Mouse (Mus musculus): Measurements from ENCODE around the gene Hyal2. TPM values are rescaled to one million over a fixed set of nuclear protein-coding genes. Genes with fewer than 3 reads are reported as not detected.

The Hyal2 gene
- total and polyA plus RNA-seq, 2 experiments from 2014 or later, result 58.6 to 97.3 TPM

- Histone ChIP-seq H3K9ac (replicated peaks; ENCODE audit: low read depth, low read length) (no peak overlapping the region), H3K9me3 (replicated peaks; ENCODE audit: control insufficient read depth, low read length) (no peaks in the 10 kb centered on the region), H3K27ac (ENCODE audit: low read depth) (peak overlapping the region; percentile 83), H3K36me3 (replicated peaks; ENCODE audit: control insufficient read depth, insufficient read depth, low read length) (peaks cover 9% of the 10 kb centered on the region), H3K4me2 (ENCODE audit: low read depth, low read length) (no peak overlapping the region), H3K27me3 (ENCODE audit: control insufficient read depth, insufficient read depth, low read length) (no peaks in the 10 kb centered on the region), H3K4me3 (ENCODE audit: low read depth, low read length) (no peak overlapping the region), H3K4me1 (ENCODE audit: control insufficient read depth, insufficient read depth) (peaks cover 49% of the 10 kb centered on the region)
- WGBS, result 70% methylated on average over 4 of the region's 4 CpGs
- ATAC-seq (ENCODE audit: insufficient read depth, low read depth) (no peak), DNase-seq (ENCODE audit: low spot score) (no peak)
- TF ChIP-seq EP300 (IDR thresholded peaks at IDR 0.05; ENCODE audit: low read depth) (no peak), CTCF (IDR thresholded peaks at IDR 0.05; ENCODE audit: low read depth) (no peak)
These were observed 41.7 kb downstream of the Hyal2 start for GRCm38 (mm10) chr9:107609433-107609830.

DNA sequence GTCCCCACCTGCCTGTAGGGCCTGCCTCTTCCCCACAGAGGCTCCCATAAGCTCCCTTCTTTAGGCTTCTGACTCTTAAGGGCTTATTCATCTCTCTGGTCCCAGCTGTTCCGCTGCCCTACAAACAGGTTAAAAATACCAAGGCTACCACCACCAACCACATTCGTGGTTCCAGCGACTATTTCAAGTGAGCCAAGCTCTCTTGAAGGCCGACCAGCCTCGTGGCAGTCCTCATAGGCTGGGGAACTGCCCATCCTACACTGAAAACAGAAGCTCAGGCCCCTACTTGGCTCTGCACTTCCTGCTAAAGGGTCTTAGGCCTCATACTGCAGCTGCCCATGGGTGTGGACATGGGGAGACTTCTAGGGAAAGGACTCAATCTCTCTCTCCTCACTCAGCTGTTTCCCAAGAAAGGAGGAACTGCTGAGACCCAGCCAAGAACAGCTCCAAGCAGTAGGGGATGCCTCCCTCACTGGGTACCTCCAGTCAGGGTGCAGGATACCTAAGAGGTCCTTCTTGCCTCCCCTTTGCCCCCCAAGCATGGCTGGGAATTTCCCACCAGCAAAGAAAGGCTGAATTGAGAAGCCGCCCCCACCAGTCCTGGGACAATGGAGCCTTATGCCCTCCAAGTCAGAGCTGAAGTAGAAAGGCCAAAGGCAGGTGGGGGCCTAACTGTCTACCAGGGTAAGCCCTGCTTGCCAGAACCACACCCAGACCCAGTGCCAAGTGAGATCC lies 43.9 kb downstream of the Hyal2 start:
- Histone ChIP-seq H3K27me3 (ENCODE audit: control insufficient read depth, insufficient read depth, low read length) (no peaks in the 10 kb centered on the region), H3K9ac (replicated peaks; ENCODE audit: low read depth, low read length) (peak overlapping the region; percentile 58), H3K4me3 (ENCODE audit: low read depth, low read length) (peak overlapping the region; percentile 33; the same call in 1 of the 2 replicates), H3K4me1 (ENCODE audit: control insufficient read depth, insufficient read depth) (peaks cover 49% of the 10 kb centered on the region), H3K4me2 (ENCODE audit: low read depth, low read length) (peak overlapping the region; percentile 65; the same call in 1 of the 2 replicates), H3K27ac (ENCODE audit: low read depth) (peak overlapping the region; percentile 90), H3K9me3 (replicated peaks; ENCODE audit: control insufficient read depth, low read length) (no peaks in the 10 kb centered on the region), H3K36me3 (replicated peaks; ENCODE audit: control insufficient read depth, insufficient read depth, low read length) (peaks cover 31% of the 10 kb centered on the region)
- ATAC-seq (ENCODE audit: insufficient read depth, low read depth) (no peak), DNase-seq (ENCODE audit: low spot score) (no peak)
- TF ChIP-seq EP300 (IDR thresholded peaks at IDR 0.05; ENCODE audit: low read depth), result no peak
- TF ChIP-seq CTCF (IDR thresholded peaks at IDR 0.05; ENCODE audit: low read depth), result no peak
- WGBS, result 39% methylated on average over 6 of the region's 6 CpGs

- Histone ChIP-seq H3K27ac (ENCODE audit: low read depth) (peak overlapping the region; percentile 90), H3K27me3 (ENCODE audit: control insufficient read depth, insufficient read depth, low read length) (no peaks in the 10 kb centered on the region), H3K4me3 (ENCODE audit: low read depth, low read length) (peak overlapping the region; percentile 33), H3K4me2 (ENCODE audit: low read depth, low read length) (peak overlapping the region; percentile 65), H3K4me1 (ENCODE audit: control insufficient read depth, insufficient read depth) (peaks cover 41% of the 10 kb centered on the region), H3K9me3 (replicated peaks; ENCODE audit: control insufficient read depth, low read length) (no peaks in the 10 kb centered on the region), H3K36me3 (replicated peaks; ENCODE audit: control insufficient read depth, insufficient read depth, low read length) (peaks cover 37% of the 10 kb centered on the region), H3K9ac (replicated peaks; ENCODE audit: low read depth, low read length) (peak overlapping the region; percentile 58)
- ATAC-seq (ENCODE audit: insufficient read depth, low read depth) (peak; percentile 88), DNase-seq (ENCODE audit: low spot score) (peak; percentile 96)
- TF ChIP-seq EP300 (IDR thresholded peaks at IDR 0.05; ENCODE audit: low read depth), result peak; percentile 94
- TF ChIP-seq CTCF (IDR thresholded peaks at IDR 0.05; ENCODE audit: low read depth), result peak; percentile 96
- WGBS, result 5% methylated on average over 40 of the region's 48 CpGs
These were observed 44.6 kb downstream of the Hyal2 start for GRCm38 (mm10) chr9:107612191-107612944.

DNA sequence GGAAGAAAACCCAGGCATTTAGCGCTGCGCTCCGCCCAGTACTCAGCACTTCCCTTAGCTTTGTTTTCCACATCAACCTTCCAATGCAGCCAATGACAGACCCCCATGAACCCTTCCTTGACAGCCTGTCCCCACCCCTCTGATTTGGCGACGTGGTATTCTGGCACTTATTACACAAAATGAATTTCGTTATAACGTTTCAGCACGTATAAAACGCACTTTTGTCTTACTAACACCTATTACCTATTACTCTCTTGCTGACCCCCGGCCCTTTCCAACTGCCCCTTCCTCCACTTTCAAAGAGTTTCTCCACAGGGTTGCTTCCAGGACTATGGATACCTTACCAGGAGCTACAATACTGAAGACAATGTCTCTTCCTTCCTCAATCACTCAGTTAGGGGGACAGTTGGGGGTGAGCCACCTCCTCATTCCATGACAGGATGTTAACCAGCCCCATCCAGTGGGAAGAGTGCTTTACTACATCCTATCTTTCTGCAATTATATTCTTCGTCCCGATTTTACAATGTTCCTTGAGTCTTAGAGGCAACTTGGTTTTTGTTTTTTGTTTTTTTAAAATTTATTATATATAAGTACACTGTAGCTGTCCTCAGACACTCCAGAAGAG lies 45.3 kb downstream of the Hyal2 start:
- Histone ChIP-seq H3K4me1 (ENCODE audit: control insufficient read depth, insufficient read depth) (peaks cover 39% of the 10 kb centered on the region), H3K27me3 (ENCODE audit: control insufficient read depth, insufficient read depth, low read length) (no peaks in the 10 kb centered on the region), H3K4me3 (ENCODE audit: low read depth, low read length) (peak overlapping the region; percentile 33; the same call in 1 of the 2 replicates), H3K36me3 (replicated peaks; ENCODE audit: control insufficient read depth, insufficient read depth, low read length) (peaks cover 42% of the 10 kb centered on the region), H3K9me3 (replicated peaks; ENCODE audit: control insufficient read depth, low read length) (no peaks in the 10 kb centered on the region), H3K9ac (replicated peaks; ENCODE audit: low read depth, low read length) (0 out of 2 replicates have a peak overlapping the region, but pooled peaks have one; percentile 1), H3K4me2 (ENCODE audit: low read depth, low read length) (peak overlapping the region; percentile 65), H3K27ac (ENCODE audit: low read depth) (peak overlapping the region; percentile 90)
- 5% methylated on average over 12 of the region's 12 CpGs for WGBS
- TF ChIP-seq EP300 (IDR thresholded peaks at IDR 0.05; ENCODE audit: low read depth) (peak; percentile 7; the same call in 1 of the 2 replicates), CTCF (IDR thresholded peaks at IDR 0.05; ENCODE audit: low read depth) (peak; percentile 35)
- DNase-seq (ENCODE audit: low spot score), result peak; percentile 76
- ATAC-seq (ENCODE audit: insufficient read depth, low read depth), result peak; percentile 27

- Histone ChIP-seq H3K27me3 (ENCODE audit: control insufficient read depth, insufficient read depth, low read length) (no peaks in the 10 kb centered on the region), H3K4me1 (ENCODE audit: control insufficient read depth, insufficient read depth) (peaks cover 42% of the 10 kb centered on the region), H3K9ac (replicated peaks; ENCODE audit: low read depth, low read length) (0 out of 2 replicates have a peak overlapping the region, but pooled peaks have one; percentile 21), H3K4me3 (ENCODE audit: low read depth, low read length) (no peak overlapping the region), H3K27ac (ENCODE audit: low read depth) (no peak overlapping the region; the same call in 1 of the 2 replicates), H3K9me3 (replicated peaks; ENCODE audit: control insufficient read depth, low read length) (no peaks in the 10 kb centered on the region), H3K36me3 (replicated peaks; ENCODE audit: control insufficient read depth, insufficient read depth, low read length) (peaks cover 49% of the 10 kb centered on the region), H3K4me2 (ENCODE audit: low read depth, low read length) (no peak overlapping the region)
- no peak for TF ChIP-seq EP300 (IDR thresholded peaks at IDR 0.05; ENCODE audit: low read depth)
- no peak for TF ChIP-seq CTCF (IDR thresholded peaks at IDR 0.05; ENCODE audit: low read depth)
- ATAC-seq (ENCODE audit: insufficient read depth, low read depth) (no peak), DNase-seq (ENCODE audit: low spot score) (no peak)
- 53% methylated on average over 4 of the region's 4 CpGs for WGBS
These were observed 47.3 kb downstream of the Hyal2 start for GRCm38 (mm10) chr9:107615035-107615434.
